Mouse (Mus musculus) left cerebral cortex, postnatal 14 days (tissue): ENCODE results near the gene Ptpn14. TPM values are rescaled to one million over a fixed set of nuclear protein-coding genes. Genes with fewer than 3 reads are reported as not detected.
A peak's percentile ranks its signal among the peaks of the same experiment; 100 is the strongest.

ENCODE experiments used
- DNase-seq, 2 experiments: peaks; one replicate each; pipeline ENCODE4 v3.0.0; 2021 to 2022; ENCODE audit warnings: low spot score in 2 of 2, mixed read lengths in 1 of 2
- intact Hi-C: fragments of 180-260 bp; cut with DNase I; formaldehyde crosslinking; loops from one replicate; pipeline ENCODE4 v1.15.1; 2025
- total RNA-seq, 2 experiments: library from RNA; stranded (reverse); gene quantifications; 2 replicates each; pipeline ENCODE4 v1.2.3; 2021

Gene Ptpn14
- total RNA-seq, 2 experiments from 2014 or later = 10.3 to 11.5 TPM

- intact Hi-C loops = no loop called here
- no peak for DNase-seq
These were observed 11.9 kb upstream of the Ptpn14 start for GRCm38 (mm10) chr1:189715915-189716797.

GRCm38 (mm10) chr1:189717546-189717945, 10.5 kb upstream of the Ptpn14 start:
- no peak for DNase-seq
- intact Hi-C loops = no loop called here

GRCm38 (mm10) chr1:189718600-189718999, 9.5 kb upstream of the Ptpn14 start:
- intact Hi-C loops = no loop called here
- DNase-seq = no peak

GRCm38 (mm10) chr1:189726121-189726520, 1.9 kb upstream of the Ptpn14 start:
- intact Hi-C loops = no loop called here

GRCm38 (mm10) chr1:189727346-189727883, 653 bp upstream of the Ptpn14 start:
- no peak for DNase-seq
- intact Hi-C loops = no loop called here

More at GRCm38 (mm10) chr1:189726121-189726520, 1.9 kb upstream of the Ptpn14 start:
- no peak for DNase-seq

- intact Hi-C loops = no loop called here
- DNase-seq = no peak
These were observed 682 bp downstream of the Ptpn14 start for GRCm38 (mm10) chr1:189728784-189729115.

- intact Hi-C loops = no loop called here
- no peak for DNase-seq
These were observed 1.2 kb downstream of the Ptpn14 start for GRCm38 (mm10) chr1:189729141-189729815.

- DNase-seq = peak in 1 of 2 experiments; percentile 26
- intact Hi-C loops = no loop called here
These were observed 3.6 kb downstream of the Ptpn14 start for GRCm38 (mm10) chr1:189731697-189732096.

- intact Hi-C loops = no loop called here
- DNase-seq = no peak
These were observed 4.1 kb downstream of the Ptpn14 start for GRCm38 (mm10) chr1:189732156-189732555.

- intact Hi-C loops = no loop called here
- no peak for DNase-seq
These were observed 12.0 kb downstream of the Ptpn14 start for GRCm38 (mm10) chr1:189740075-189740474.

- no peak for DNase-seq
- intact Hi-C loops = no loop called here
These were observed 14.0 kb downstream of the Ptpn14 start for GRCm38 (mm10) chr1:189742041-189742440.

- DNase-seq = no peak
- intact Hi-C loops = no loop called here
These were observed 15.1 kb downstream of the Ptpn14 start for GRCm38 (mm10) chr1:189743136-189743535.

- no peak for DNase-seq
- intact Hi-C loops = no loop called here
These were observed 17.0 kb downstream of the Ptpn14 start for GRCm38 (mm10) chr1:189744914-189745710.

GRCm38 (mm10) chr1:189746520-189746919, 18.5 kb downstream of the Ptpn14 start:
- intact Hi-C loops = no loop called here
- no peak for DNase-seq

- intact Hi-C loops = no loop called here
These were observed 21.7 kb downstream of the Ptpn14 start for GRCm38 (mm10) chr1:189749789-189750188.

GRCm38 (mm10) chr1:189750233-189750632, 22.2 kb downstream of the Ptpn14 start:
- DNase-seq = no peak
- intact Hi-C loops = no loop called here

More at GRCm38 (mm10) chr1:189749789-189750188, 21.7 kb downstream of the Ptpn14 start:
- no peak for DNase-seq

- intact Hi-C loops = no loop called here
- DNase-seq = no peak
These were observed 24.2 kb downstream of the Ptpn14 start for GRCm38 (mm10) chr1:189752245-189752644.

GRCm38 (mm10) chr1:189755072-189755471, 27.0 kb downstream of the Ptpn14 start:
- no peak for DNase-seq
- intact Hi-C loops = no loop called here

GRCm38 (mm10) chr1:189756306-189757053, 28.4 kb downstream of the Ptpn14 start:
- intact Hi-C loops = no loop called here
- no peak for DNase-seq
